Comparison of ENCODE assay signal across 9 mouse cellular contexts in the genomic region with DNA sequence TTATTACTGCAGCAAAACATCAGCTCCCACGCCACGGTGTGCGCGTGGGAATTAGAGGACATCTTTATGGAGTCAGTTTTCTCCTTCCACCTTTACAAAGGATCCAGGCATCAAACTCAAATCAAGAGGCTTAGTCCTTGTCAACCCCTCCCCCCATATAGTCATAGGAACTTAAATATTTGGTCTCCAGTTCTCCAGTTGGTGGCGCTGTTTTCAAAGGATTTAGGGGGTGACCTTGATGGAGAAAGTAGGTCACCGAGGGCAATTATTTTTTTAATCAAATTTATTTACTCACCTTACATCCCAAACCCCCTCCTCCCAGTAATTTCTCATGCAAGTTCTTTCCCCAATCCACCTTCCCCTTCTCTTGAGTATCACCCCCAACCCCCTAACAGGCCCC. TPM values are rescaled to one million over a fixed set of nuclear protein-coding genes. Genes with fewer than 3 reads are reported as not detected.
A peak's percentile ranks its signal among the peaks of the same experiment; 100 is the strongest.
DNase-seq lines count a peak whose midpoint lies in the region; ATAC-seq and TF ChIP-seq lines count a peak whose summit lies in the region.
"Had no signal": no experiment of that assay in that cellular context is flagged by ENCODE, and none has a peak within 500 bp of the region (broad histone marks: within the 10 kb centered on the region; RNA-seq: fewer than 3 reads in every experiment).

No protein-coding gene starts in this region.

- peak; percentile 65 for TF ChIP-seq CTCF in layer of hippocampus, adult 2 months (conservative IDR thresholded peaks at IDR 0.05)
- peak in 2 of 3 experiments; percentile 6 to 56; a peak in 2 of 6 replicates for TF ChIP-seq CTCF in MEL (IDR thresholded peaks at IDR 0.05 in 2 of 3, conservative IDR thresholded peaks at IDR 0.05 in 1 of 3; ENCODE audit: control insufficient read depth in 1 of 3, insufficient read depth in 1 of 3, low read depth in 2 of 3, low read length in 3 of 3, poor library complexity in 1 of 3, severe bottlenecking in 1 of 3)

- H3K36me3 ChIP-seq in MEL (ENCODE audit: control insufficient read depth in 1 of 2, insufficient read depth in 2 of 2, low read length in 2 of 2), result no peaks in the 10 kb centered on the region
- H3K36me3 ChIP-seq in hindbrain, embryonic 12.5 days, result no peaks in the 10 kb centered on the region

- TF ChIP-seq RAD21 in MEL (IDR thresholded peaks at IDR 0.05; ENCODE audit: low read depth, low read length), result peak; percentile 67

- no peak for DNase-seq in layer of hippocampus, adult 2 months (ENCODE audit: low spot score in 2 of 2)
- no peak for DNase-seq in layer of hippocampus, postnatal 10 days (ENCODE audit: low spot score in 2 of 2)
- DNase-seq in MEL (ENCODE audit: low read depth, low spot score), result peak; percentile 45
- peak; percentile 27 to 59 for DNase-seq in heart, postnatal 10 days
- no peak for DNase-seq in right cerebral cortex, postnatal 25 days
- DNase-seq in adrenal gland, adult 18-20 months (ENCODE audit: low spot score in 2 of 2), result no peak

- no peak overlapping the region for H3K4me2 ChIP-seq in hindbrain, embryonic 12.5 days (replicated peaks)

- no peak overlapping the region for H3K27ac ChIP-seq in layer of hippocampus, adult 2 months
- no peak overlapping the region for H3K27ac ChIP-seq in MEL (ENCODE audit: control insufficient read depth, low read depth, low read length)
- no peak overlapping the region for H3K27ac ChIP-seq in hindbrain, embryonic 12.5 days

- H3K4me3 ChIP-seq in layer of hippocampus, adult 2 months, result no peak overlapping the region
- H3K4me3 ChIP-seq in MEL (ENCODE audit: control insufficient read depth in 1 of 2, insufficient read depth in 1 of 2, low read depth in 2 of 2, low read length in 2 of 2), result no peak overlapping the region
- H3K4me3 ChIP-seq in hindbrain, embryonic 12.5 days, result no peak overlapping the region
- H3K4me3 ChIP-seq: megakaryocyte, embryonic 14.5 days had no signal

- intact Hi-C loops in heart, postnatal 10 days (cut with DNase I), result loop anchor here (10.0 kb wide), 1 partner anchor 282 kb away; no protein-coding TSS in a partner anchor

- H3K9ac ChIP-seq in MEL (ENCODE audit: control insufficient read depth, low read depth, low read length, poor library complexity, severe bottlenecking), result no peak overlapping the region
- H3K9ac ChIP-seq in hindbrain, embryonic 12.5 days, result no peak overlapping the region

- no peaks in the 10 kb centered on the region for H3K79me2 ChIP-seq in MEL (ENCODE audit: control insufficient read depth, insufficient read depth, low read length, poor library complexity)

- no peaks in the 10 kb centered on the region for H3K9me3 ChIP-seq in MEL (replicated peaks; ENCODE audit: insufficient read depth, low read length)
- no peaks in the 10 kb centered on the region for H3K9me3 ChIP-seq in hindbrain, embryonic 12.5 days (replicated peaks)

- H3K4me1 ChIP-seq in MEL (ENCODE audit: control insufficient read depth in 1 of 2, insufficient read depth in 2 of 2, low read length in 2 of 2), result no peaks in the 10 kb centered on the region
- H3K4me1 ChIP-seq in hindbrain, embryonic 12.5 days, result no peaks in the 10 kb centered on the region

- ATAC-seq in neutrophil, adult 5-6 weeks (ENCODE audit: extremely low read depth, insufficient number of reproducible peaks, low FRiP score, poor library complexity, severe bottlenecking), result peak; percentile 31; the same call in 1 of the 2 replicates
- no peak for ATAC-seq in hindbrain, embryonic 12.5 days (ENCODE audit: low FRiP score)

- WGBS in hindbrain, embryonic 12.5 days, result 55% methylated on average over 6 of the region's 6 CpGs

- 0 out of 4 replicates have a peak, but pooled peaks cover 0 to 1% of the 10 kb centered on the region in 2 experiments for H3K27me3 ChIP-seq in MEL (ENCODE audit: control insufficient read depth in 1 of 2, insufficient read depth in 2 of 2, low read length in 2 of 2)
- no peaks in the 10 kb centered on the region for H3K27me3 ChIP-seq in hindbrain, embryonic 12.5 days
- H3K27me3 ChIP-seq: megakaryocyte, embryonic 14.5 days had no signal

- TF ChIP-seq POLR2A in MEL (IDR thresholded peaks at IDR 0.05; ENCODE audit: control insufficient read depth in 1 of 2, insufficient read depth in 1 of 2, low read depth in 1 of 2, low read length in 2 of 2, poor library complexity in 1 of 2), result no peak

- no peak for TF ChIP-seq EP300 in MEL (IDR thresholded peaks at IDR 0.05; ENCODE audit: low read depth in 1 of 2, low read length in 2 of 2)

TF ChIP-seq in MEL, 35 proteins besides CTCF, POLR2A, EP300 and RAD21:
- TF ChIP-seq ZC3H11A (IDR thresholded peaks at IDR 0.05; ENCODE audit: low read depth, low read length) (peak; percentile 65), SMC3 (IDR thresholded peaks at IDR 0.05; ENCODE audit: low read depth, low read length) (peak; percentile 59), MAX (IDR thresholded peaks at IDR 0.05; ENCODE audit: low read length) (no peak)

RNA-seq across cellular contexts. Expression of gene Actr3, which starts 52.9 kb away (rescaled TPM):
- 100 to 1,000 TPM; 352 to 359 TPM for total RNA-seq in layer of hippocampus, adult 2 months (2021)
- 100 to 1,000 TPM; 307 to 309 TPM for total RNA-seq in layer of hippocampus, postnatal 10 days (2021)
- total RNA-seq in MEL (2012; rRNA removed), result 154 and 191 TPM in 2 replicates
- polyA plus RNA-seq in MEL (2012; ENCODE audit: insufficient read depth in 1 of 2, insufficient read length in 2 of 2, low read depth in 1 of 2, low replicate concordance in 2 of 2, missing spikeins in 1 of 2), result 100 to 1,000 TPM in 1 of 2 experiments, not detected in 1; 211 TPM
- 100 to 1,000 TPM; 270 to 287 TPM for total RNA-seq in heart, postnatal 10 days (2021)
- 1,373 and 1,435 TPM in 2 replicates for total RNA-seq in neutrophil, adult 5-6 weeks (2017)
- 249 and 266 TPM in 2 replicates for polyA plus RNA-seq in hindbrain, embryonic 12.5 days (2016; fragmentation: Nextera tagmentation; extraction: Ambion mirVana)
- 100 to 1,000 TPM; 161 to 167 TPM for total RNA-seq in adrenal gland, adult 18-20 months (2021)

Comparison
In these comparisons a context has a peak if more than half of its experiments do, and no peak if none do; other contexts are left out.
1. DNase-seq: peak in MEL (single experiment) and heart, postnatal 10 days (2 of 2); none in layer of hippocampus, adult 2 months (0 of 2), layer of hippocampus, postnatal 10 days (0 of 2), right cerebral cortex, postnatal 25 days (single experiment) and adrenal gland, adult 18-20 months (0 of 2).